Mouse (Mus musculus) thymus, adult 2 months (tissue): Measurements from ENCODE around the gene Tcerg1l. TPM values are rescaled to one million over a fixed set of nuclear protein-coding genes. Genes with fewer than 3 reads are reported as not detected.

ENCODE experiments used
- DNase-seq: peaks from one replicate; pipeline ENCODE4 v3.0.0; 2021
- H3K27ac ChIP-seq: fragments of 200-500 bp; 2 replicates; pipeline ENCODE4 v1.5.1; 2012; ENCODE audit warnings: low read length, control low read depth; ENCODE audit not compliant: control insufficient read depth, insufficient read depth
- H3K27me3 ChIP-seq: fragments of 200-500 bp; 2 replicates; pipeline ENCODE4 v1.6.1; 2012; ENCODE audit warnings: mild to moderate bottlenecking, low read length, moderate library complexity, mixed read lengths; ENCODE audit not compliant: control insufficient read depth, insufficient read depth
- H3K36me3 ChIP-seq: fragments of 200-500 bp; 2 replicates; pipeline ENCODE4 v1.6.1; 2012; ENCODE audit warnings: mild to moderate bottlenecking, low read length, moderate library complexity; ENCODE audit not compliant: control insufficient read depth, insufficient read depth
- H3K4me1 ChIP-seq: fragments of 200-500 bp; replicated peaks from 2 replicates; pipeline ENCODE4 v1.6.1; 2012; ENCODE audit warnings: low read length; ENCODE audit not compliant: control insufficient read depth, insufficient read depth
- H3K4me3 ChIP-seq: fragments of 200-500 bp; 2 replicates; pipeline ENCODE4 v1.5.1; 2012; ENCODE audit warnings: mild to moderate bottlenecking, low read length, control low read depth, moderate library complexity; ENCODE audit not compliant: control insufficient read depth, insufficient read depth
- CTCF ChIP-seq: fragments of 200-500 bp; IDR thresholded peaks from 2 replicates; pipeline ENCODE4 v1.5.1; 2012; ENCODE audit warnings: mild to moderate bottlenecking, control low read depth, low read length, moderate library complexity, borderline replicate concordance; ENCODE audit not compliant: control insufficient read depth, poor library complexity, insufficient read depth; ENCODE audit errors: extremely low read depth
- POLR2A ChIP-seq: fragments of 200-500 bp; IDR thresholded peaks from 2 replicates; pipeline ENCODE4 v1.6.1; 2012; ENCODE audit warnings: mild to moderate bottlenecking, low read length, control low read depth, moderate library complexity; ENCODE audit not compliant: control insufficient read depth, poor library complexity, insufficient read depth; ENCODE audit errors: extremely low read depth
- WGBS: fragments of 180-500 bp; shearing (Covaris S2); methylation state at CpG from one replicate; pipeline ENCODE4 v1.1.7; 2018; 5-methylcytosine and 5-hydroxymethylcytosine counted together
- polyA plus RNA-seq: library from polyadenylated mRNA; depleted of rRNA; stranded (reverse); fragments of >200 nt; gene quantifications from 2 replicates; pipeline ENCODE4 v1.2.3, GENCODE M21; 2012

Tcerg1l gene
- polyA plus RNA-seq, 1 experiment = 0.85 TPM

DNA sequence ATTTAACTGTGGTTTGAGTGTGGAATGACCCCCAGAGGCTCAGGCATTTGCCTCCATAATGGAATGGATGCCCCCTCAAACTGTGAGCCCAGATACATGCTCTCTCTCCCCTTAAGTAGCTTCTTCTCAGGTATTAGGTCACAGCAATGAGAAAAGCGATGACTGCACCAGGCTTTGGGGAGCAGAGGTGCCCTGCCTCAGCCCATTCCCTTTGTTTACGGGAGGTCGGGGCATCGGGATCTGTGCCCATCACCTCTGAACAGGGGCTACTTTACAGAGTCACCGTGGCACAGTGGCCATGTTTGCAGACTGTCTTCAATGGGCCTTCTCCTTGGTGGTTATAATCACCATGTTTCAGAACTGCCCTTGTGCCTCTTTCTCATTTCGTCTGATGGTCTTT lies 7.6 kb downstream of the Tcerg1l start:
- no peak for DNase-seq
- 86% methylated on average over 6 of the region's 6 CpGs for WGBS
- no peak overlapping the region for H3K4me3 ChIP-seq
- no peaks in the 10 kb centered on the region for H3K4me1 ChIP-seq
- no peak overlapping the region for H3K27ac ChIP-seq
- TF ChIP-seq CTCF (no peak), POLR2A (no peak)
- H3K27me3 ChIP-seq = no peaks in the 10 kb centered on the region
- no peaks in the 10 kb centered on the region for H3K36me3 ChIP-seq

DNA sequence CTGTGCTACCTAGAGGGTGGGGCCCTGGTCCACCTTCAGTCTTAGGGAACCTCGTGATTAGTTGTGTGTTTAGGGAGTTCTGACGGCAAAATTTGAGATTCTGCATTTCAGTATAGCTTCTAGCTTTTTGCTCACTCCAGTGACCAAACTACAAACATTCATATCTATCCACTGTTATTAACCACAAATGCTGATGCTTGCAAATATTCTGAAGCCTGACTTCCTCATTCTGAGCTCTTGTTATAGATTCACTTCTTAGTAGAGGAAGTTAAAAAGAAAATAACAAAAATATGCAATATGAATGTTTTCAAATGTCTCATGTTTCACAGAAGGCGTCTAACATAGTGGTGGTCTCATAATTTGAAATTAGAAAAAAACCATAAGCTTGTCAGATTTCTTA lies 8.5 kb downstream of the Tcerg1l start:
- H3K36me3 ChIP-seq = no peaks in the 10 kb centered on the region
- DNase-seq = no peak
- H3K4me1 ChIP-seq = no peaks in the 10 kb centered on the region
- H3K27ac ChIP-seq = no peak overlapping the region
- H3K27me3 ChIP-seq = no peaks in the 10 kb centered on the region
- 15% methylated on average over 3 of the region's 3 CpGs for WGBS
- no peak for TF ChIP-seq POLR2A
- TF ChIP-seq CTCF = no peak
- H3K4me3 ChIP-seq = no peak overlapping the region

DNA sequence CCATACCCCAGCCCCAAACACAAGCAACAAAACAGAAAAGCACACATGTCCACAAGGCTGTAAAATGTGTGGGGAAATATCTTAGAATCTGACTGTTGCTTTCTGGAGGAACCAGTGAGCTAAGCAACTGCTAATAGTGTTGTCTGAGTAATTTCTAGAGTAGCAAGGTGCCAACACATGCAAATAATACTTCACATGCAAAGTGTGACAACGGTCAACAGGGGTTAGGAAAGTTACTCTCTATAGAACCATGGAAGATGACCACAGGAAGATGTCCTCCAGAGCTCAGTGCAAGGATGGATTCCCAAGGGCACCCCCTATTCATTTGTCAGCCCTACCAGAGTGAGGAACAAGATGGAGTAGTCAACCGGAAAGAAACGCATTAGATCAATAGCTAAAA lies 18.3 kb downstream of the Tcerg1l start:
- 91% methylated on average over 3 of the region's 3 CpGs for WGBS
- TF ChIP-seq POLR2A (no peak), CTCF (no peak)
- DNase-seq = no peak

DNA sequence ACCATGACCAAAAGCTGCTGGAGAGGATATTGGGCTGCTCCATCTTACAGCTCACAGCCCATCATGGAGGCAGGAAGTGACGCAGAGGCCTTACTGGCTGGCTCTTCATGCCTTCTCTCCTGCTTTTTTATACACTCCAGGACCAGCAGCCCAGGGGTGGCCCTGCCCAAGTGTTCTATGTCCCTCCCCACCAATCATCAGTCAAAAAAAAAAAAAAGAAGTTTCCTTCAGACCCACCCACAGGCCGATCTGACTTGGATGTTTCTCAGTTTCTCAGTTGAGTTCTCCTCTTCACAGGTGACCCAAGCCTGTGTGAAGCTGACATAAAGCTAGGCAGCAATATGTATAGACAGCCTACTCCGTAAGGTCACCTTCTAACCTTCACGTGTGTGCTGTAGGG lies 19.0 kb downstream of the Tcerg1l start:
- 89% methylated on average over 4 of the region's 4 CpGs for WGBS
- H3K4me3 ChIP-seq = no peak overlapping the region
- H3K27ac ChIP-seq = no peak overlapping the region
- H3K27me3 ChIP-seq = no peaks in the 10 kb centered on the region
- H3K36me3 ChIP-seq = no peaks in the 10 kb centered on the region
- DNase-seq = no peak
- no peak for TF ChIP-seq CTCF
- no peak for TF ChIP-seq POLR2A
- H3K4me1 ChIP-seq = no peaks in the 10 kb centered on the region

More for the DNA sequence above, 18.3 kb downstream of the Tcerg1l start:
- H3K4me1 ChIP-seq = no peaks in the 10 kb centered on the region
- no peak overlapping the region for H3K27ac ChIP-seq
- no peak overlapping the region for H3K4me3 ChIP-seq
- H3K27me3 ChIP-seq = no peaks in the 10 kb centered on the region
- no peaks in the 10 kb centered on the region for H3K36me3 ChIP-seq

DNA sequence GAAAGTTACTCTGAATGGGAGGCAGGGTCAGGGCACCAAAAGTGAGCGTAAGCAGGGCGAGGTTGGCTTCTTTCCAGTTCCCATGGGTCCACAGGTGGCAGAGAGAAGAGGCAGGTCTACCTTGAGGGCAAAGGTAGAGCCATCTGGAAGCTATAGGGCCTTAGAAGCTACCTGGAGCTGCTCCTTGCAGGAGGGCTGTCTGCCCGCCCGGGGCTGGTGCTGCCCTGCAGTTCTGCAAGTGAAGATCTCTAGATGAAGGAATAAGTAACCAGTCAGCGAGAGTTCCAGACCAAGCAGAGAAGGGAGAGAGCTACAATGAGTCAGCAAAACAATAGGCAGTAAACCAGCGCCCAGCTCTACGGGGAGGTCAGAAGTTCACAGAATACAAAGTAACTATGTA lies 22.0 kb downstream of the Tcerg1l start:
- DNase-seq = no peak
- no peaks in the 10 kb centered on the region for H3K27me3 ChIP-seq
- H3K4me1 ChIP-seq = no peaks in the 10 kb centered on the region
- TF ChIP-seq CTCF (no peak), POLR2A (no peak)
- no peak overlapping the region for H3K27ac ChIP-seq
- no peaks in the 10 kb centered on the region for H3K36me3 ChIP-seq
- WGBS = 14% methylated on average over 7 of the region's 7 CpGs
- no peak overlapping the region for H3K4me3 ChIP-seq

DNA sequence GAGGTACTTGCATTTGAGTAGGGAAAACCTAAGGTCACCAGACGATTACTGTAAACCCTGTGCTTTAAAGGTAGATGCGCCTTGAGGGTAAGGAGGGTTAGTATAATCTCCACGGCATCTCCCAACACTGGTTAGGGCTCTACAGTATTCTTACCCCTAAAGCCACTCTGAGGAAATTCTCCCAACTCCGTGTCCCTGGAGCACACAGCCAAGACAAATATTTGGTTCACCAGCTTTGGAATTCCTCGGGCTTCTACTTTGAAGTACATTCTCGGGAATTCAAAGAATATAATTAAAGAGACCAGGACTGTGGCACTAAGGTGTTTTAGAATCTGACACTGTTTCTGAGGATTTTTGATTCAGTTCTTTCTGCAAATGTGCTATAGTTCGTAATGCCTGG lies 23.2 kb downstream of the Tcerg1l start:
- Histone ChIP-seq H3K36me3 (no peaks in the 10 kb centered on the region), H3K4me1 (no peaks in the 10 kb centered on the region), H3K4me3 (no peak overlapping the region), H3K27ac (no peak overlapping the region), H3K27me3 (no peaks in the 10 kb centered on the region)
- TF ChIP-seq POLR2A (no peak), CTCF (no peak)
- WGBS = 82% methylated on average over 7 of the region's 7 CpGs
- no peak for DNase-seq

DNA sequence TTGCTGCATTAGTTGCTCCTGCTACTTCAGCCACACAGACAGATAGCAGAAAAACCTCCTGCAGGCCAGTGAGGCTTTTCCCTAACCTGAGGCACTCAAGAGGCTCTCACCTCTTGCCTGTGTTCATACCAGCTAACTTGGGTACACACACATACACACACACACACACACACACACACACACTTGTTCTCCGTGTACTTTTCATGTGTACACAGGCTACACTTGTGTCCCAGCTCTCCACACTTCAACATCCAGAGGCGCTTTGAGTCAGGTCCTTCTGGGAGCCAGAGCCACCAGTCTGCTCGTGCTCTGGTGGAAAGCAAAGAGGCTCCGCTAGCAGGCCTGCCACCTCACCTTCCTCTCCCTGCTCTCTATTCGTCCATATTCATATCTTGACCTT lies 24.0 kb downstream of the Tcerg1l start:
- H3K4me3 ChIP-seq = no peak overlapping the region
- no peaks in the 10 kb centered on the region for H3K4me1 ChIP-seq
- WGBS = 81% methylated on average over 5 of the region's 5 CpGs
- no peak overlapping the region for H3K27ac ChIP-seq
- no peak for DNase-seq
- TF ChIP-seq CTCF (no peak), POLR2A (no peak)
- no peaks in the 10 kb centered on the region for H3K36me3 ChIP-seq
- no peaks in the 10 kb centered on the region for H3K27me3 ChIP-seq
